Mouse (Mus musculus) granulocyte monocyte progenitor cell, adult 5-6 weeks (primary cell): ENCODE measurements around the gene Reck. TPM values are rescaled to one million over a fixed set of nuclear protein-coding genes. Genes with fewer than 3 reads are reported as not detected.

Experiments used
- ATAC-seq: replicated peaks from 2 replicates; pipeline ENCODE4 v1.8.0; 2016; ENCODE audit warnings: mild to moderate bottlenecking, moderate TSS enrichment, inconsistent platforms; ENCODE audit not compliant: poor library complexity, severe bottlenecking
- total RNA-seq, 2 experiments: library from RNA; stranded (forward) in 1 of 2; stranded (reverse) in 1 of 2; fragments of 200-712, 200-1000 nt in 1 of 2; fragments of >200 nt in 1 of 2; fragmentation: Nextera tagmentation in 1 of 2; gene quantifications; 2 replicates each; pipeline ENCODE4 v1.2.3; 2014 to 2017

Gene Reck
- total RNA-seq, 2 experiments from 2014 or later, result 1.4 to 5.5 TPM

DNA sequence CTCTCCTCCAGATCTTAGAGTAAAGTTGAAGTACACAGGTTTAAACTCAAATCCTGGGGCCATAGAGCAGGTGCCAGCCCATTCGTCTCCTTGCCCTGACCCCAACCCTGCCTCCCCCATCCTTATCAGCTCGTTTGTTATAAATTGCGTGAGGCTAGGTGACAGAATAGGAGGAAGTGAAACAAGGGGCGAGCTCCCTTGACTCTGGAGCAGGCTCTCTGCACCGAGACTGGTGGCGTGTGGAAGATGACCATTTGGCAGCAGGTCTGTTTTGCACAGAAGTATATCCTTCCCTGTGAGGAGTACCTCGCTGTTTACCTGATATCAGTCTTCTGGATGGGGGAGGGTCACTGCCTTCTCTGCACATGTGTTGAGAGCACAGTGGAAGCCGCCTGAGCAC lies 23.9 kb downstream of the Reck start:
- ATAC-seq, result peak; percentile 90

DNA sequence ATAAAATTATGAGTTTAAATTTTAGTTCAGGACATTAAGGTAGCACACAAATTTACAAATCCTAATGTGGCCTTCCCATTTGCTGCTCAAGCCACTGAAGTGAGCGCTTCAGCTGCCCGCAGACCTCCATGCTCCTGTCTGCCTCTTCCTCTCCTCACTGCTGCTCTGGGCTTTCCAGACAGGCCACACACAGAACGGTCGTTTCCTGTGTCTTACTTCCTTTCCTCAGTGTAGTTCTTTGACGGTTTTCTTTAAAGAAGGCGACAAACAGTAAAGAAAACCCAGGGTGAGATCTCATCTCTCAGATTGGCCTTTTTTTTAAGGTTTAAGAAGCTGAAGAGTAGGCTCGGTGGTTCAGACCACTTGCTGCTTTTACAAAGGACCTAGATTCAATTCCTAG lies 28.4 kb downstream of the Reck start:
- peak; percentile 37; the same call in 1 of the 2 replicates for ATAC-seq

GRCm38 (mm10) chr4:43906443-43906842 lies 31.1 kb downstream of the Reck start:
- ATAC-seq, result peak; percentile 73

- no peak for ATAC-seq
Observed at GRCm38 (mm10) chr4:43918221-43918620, 42.9 kb downstream of the Reck start.

DNA sequence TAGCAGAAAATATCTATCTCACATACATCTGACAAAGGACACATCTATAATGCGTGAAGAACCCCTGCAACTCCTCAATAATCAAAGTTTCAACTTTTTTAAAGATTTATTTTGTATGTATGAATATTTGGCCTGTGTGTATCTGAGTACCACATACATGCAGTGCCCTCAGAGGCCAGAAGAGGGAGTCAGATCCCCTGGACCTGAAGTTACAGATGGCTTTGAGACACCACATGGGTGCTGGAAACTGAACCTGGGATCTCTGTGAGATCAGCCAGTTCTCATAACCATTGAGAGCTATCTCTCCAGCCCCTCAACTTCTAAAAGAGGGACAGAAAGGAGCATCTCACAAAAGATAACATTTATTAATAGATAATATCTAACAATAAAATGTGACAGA lies 45.3 kb downstream of the Reck start:
- no peak for ATAC-seq

- 0 out of 2 replicates have a peak, but pooled peaks have one; percentile 17 for ATAC-seq
Observed at GRCm38 (mm10) chr4:43925125-43925524, 49.8 kb downstream of the Reck start.

DNA sequence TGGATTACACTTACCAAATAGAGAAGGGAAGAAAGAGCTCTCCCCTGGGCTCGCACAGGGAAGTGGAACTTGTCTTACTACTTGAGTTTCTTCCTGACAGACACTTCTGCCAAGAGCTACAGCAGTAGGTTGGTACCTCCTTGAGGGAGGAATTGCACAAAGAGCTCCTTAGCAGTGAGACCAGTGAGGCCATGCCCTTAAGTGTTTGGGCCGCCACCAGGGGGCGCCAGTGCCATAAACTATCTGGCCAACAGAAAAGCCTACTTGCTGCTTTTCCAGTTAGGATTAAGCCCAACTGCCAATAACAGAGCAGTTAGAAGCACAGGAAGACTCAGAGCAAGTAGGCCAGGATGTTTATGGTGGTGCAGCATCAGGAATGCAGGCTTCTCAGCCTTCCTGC lies 50.4 kb downstream of the Reck start:
- ATAC-seq, result peak; percentile 92

DNA sequence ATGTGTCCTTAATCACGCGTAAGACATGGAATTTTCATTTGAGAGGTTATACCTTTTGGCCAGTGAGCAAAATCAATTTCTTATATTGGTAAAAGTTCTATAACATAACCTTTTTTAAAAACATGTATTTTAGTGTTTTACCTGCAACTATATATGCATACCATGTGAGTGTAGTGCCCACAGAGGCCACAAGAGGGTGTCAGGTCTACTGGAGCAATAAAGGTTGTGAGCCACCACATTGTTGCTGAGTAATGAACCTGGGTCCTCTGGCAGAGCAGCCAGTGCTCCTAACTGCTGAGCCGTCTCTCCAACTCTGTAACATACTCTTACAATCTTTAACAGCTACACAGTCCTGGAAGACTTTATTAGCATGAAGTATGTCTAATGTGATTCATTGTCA lies 52.5 kb downstream of the Reck start:
- peak; percentile 47 for ATAC-seq

GRCm38 (mm10) chr4:43931877-43932276 lies 56.5 kb downstream of the Reck start:
- ATAC-seq, result peak; percentile 73

GRCm38 (mm10) chr4:43936186-43936585 lies 60.9 kb downstream of the Reck start:
- no peak for ATAC-seq

DNA sequence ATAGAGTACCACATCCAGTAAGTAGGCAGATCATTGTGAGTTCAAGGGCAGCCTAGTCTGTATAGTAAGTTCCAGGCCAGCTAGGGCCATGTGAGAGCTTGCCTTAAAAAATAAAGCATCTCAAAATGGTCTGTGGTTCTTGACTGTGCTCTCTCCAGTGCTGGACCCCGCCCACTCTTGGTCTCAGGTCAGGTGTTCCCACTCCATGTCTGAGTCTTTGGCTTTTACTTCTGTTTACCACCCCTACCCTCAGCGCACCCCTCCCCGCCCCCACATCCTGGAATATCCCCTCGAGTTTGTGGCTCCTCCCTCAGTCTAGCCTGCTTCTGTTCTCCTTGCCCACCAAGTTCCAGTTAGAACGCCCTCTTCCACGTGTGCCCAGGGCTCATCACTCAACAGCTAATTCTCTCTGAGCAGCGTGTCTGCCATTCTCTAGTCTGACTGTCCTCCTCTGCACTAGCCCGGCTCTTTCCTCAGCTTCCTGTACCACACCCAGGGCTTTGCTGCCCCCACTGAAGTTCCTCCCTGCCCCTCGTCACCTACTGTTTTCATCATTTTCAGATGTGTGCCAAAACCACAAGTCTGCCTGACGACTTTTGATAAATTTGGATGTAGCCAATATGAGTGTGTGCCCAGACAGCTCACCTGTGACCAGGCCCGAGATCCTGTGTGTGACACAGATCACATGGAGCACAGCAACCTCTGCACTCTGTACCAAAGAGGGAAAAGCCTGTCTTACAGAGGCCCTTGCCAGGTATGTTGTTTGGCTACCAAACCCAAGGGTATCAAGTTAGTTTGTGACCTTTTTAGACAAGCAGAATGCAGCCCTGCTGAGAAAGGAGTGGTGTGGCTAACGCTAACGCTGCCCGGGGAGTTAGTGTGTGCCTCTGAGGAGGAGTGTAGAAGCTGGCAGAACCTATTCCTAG lies 61.7 kb downstream of the Reck start:
- ATAC-seq, result peak; percentile 85

DNA sequence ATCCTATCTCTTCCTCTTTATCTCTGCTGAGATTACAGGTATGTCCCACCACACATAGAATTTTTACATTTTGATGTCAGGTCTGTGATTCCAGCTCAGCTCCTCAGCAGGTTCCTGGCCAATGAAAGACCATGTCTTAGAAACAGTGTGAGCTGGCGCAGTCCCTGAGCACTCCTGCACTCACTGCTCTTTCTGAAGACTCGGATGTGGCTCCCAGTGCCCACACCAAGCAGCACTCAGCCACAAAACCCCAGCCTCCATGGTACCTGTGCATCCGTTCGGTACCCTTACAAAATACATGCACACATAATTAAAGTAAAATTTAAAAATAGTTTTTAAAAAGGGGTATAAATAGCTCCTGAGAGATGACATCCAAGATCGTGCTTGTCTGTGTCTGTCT lies 66.0 kb downstream of the Reck start:
- no peak for ATAC-seq

DNA sequence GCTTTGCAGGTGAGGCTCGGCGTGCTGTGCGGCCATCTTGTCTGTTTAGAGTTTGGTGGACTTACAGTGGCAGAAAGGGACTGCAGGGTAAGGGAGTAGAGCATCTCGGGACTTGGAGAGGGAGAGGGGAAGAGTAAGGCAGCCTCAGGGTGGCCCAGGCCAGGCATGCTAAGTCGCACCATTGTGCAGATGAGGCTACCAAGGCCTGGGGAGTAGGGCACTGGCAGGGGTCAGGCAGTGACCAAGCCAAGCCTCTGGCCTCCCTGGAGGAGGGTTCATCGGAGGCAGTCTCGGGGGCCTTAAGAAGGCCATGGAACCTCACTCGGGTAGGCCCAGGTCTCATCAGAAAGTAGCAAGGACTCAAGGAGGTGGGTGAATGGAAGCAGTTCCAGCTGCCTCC lies 67.1 kb downstream of the Reck start:
- no peak for ATAC-seq

GRCm38 (mm10) chr4:43947571-43947970 lies 72.2 kb downstream of the Reck start:
- ATAC-seq, result no peak

- ATAC-seq, result peak; percentile 86
Observed at GRCm38 (mm10) chr4:43957292-43957845, 82.0 kb downstream of the Reck start, which contains the start of gene Glipr2. TSS of gene Glipr2 (plus strand) at chr4:43957401.

GRCm38 (mm10) chr4:43957846-43958461 lies 82.6 kb downstream of the Reck start:
- ATAC-seq, result no peak

GRCm38 (mm10) chr4:43959523-43960179 lies 84.3 kb downstream of the Reck start:
- peak; percentile 62 for ATAC-seq

GRCm38 (mm10) chr4:43960207-43960606 lies 84.9 kb downstream of the Reck start:
- ATAC-seq, result no peak

DNA sequence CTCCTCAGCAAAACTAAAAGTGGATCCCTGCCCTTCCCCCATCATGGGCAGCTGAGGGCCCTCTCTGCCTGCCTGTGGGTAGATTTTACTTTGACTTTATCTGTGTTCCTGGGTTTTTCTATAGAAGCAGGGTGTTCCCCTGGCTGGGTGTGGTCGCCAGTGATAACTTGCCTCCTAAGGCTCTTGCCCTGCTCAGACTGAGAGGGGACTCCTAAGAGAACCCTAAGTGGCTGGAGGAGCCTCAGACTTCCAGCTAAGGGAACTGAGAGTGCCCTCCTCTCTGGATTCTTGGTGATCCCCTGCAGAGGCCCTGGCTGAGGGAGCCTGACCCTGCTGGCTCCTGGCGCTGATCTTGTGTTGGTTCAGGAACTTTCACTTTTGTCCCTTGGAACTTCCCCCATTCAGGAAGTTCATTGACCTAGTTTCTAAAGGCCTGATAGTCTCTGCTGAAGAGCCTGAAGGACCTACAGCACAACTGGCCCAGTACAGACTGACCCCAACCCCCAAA lies 89.0 kb downstream of the Reck start:
- ATAC-seq, result peak; percentile 8; the same call in 1 of the 2 replicates

DNA sequence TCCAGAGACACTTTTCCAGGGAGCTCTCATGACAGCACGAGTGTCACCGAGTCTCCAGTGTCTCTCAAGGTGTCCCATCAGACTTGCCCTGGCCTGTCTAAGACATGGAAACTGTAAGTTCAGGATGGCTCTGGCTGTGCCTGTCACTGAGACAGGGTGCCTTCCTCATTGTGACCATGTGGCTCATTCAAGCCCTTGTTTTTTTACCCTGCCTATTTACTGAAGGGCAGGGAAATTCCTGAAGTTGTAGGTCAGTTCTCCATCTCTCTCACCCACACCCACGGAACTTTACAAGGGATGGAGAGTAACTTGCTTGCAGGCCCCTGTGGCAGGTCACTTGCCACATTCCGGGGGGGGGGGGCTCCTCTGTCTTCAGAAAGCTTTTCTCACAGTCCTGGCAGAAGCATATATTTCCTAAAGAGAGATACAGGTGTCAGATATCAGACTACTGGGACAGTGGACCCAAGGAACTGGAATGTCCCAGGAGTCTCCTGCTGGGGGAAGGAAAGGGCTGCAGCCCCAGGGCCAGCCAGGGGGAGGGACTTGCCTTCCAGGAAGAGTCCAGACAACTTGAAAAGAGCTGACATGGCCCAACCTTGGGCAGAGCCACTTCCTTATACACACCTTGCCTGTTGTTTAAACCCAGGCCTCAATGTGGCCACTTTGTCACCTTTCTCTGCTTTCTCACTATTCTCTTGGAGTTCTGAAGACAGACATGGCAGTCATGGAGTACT lies 89.8 kb downstream of the Reck start:
- peak; percentile 26; the same call in 1 of the 2 replicates for ATAC-seq
